Mouse (Mus musculus): ENCODE measurements around the gene Eif3i. TPM values are rescaled to one million over a fixed set of nuclear protein-coding genes. Genes with fewer than 3 reads are reported as not detected.

The Eif3i gene
- polyA plus RNA-seq, 1 experiment: 185 TPM

- peaks cover 12% of the 10 kb centered on the region; the same call in 1 of the 2 replicates for H3K4me1 ChIP-seq (ENCODE audit: control insufficient read depth, insufficient read depth, insufficient read length)
These were observed 20.2 kb upstream of the Eif3i start for GRCm38 (mm10) chr4:129620419-129621282.

DNA sequence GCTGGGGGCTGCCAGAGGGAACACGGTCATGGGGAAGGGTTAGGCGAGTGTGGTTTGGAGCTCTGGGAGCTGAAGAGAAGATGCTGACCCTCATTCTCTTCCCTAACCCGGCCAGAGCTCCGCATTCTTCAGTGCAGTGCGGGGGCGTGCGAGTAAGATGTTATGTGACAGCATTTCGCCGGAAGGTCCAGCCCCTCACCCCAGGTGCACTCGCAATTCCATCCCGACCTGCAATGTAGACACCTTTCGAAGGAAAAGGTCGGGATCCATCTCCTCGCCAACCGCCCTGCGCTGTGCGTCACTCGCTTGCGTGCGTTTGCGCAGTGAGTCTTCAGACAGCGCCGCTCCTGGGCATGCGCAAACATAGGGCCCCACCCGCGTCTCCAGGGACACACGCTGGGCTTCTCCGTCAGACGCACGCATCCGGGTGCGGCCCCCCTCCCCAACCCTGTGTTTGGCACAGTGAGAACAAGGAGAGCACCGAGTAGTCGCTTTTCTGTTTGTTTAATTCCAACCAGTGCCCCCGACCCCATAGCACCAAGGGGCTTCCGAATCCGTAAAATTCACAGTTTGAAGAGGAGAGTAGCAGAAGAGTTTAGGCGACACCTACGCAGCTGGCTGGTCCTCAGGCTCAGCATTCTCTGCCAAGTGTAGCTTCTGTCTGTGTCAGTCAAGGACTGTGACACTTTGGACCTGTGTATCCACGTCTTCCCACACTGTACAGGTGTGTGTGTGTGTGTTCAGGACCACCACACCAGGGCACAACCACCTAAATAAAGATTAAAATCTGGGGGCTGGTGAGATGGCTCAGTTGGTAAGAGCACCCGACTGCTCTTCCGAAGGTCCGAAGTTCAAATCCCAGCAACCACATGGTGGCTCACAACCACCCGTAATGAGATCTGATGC is 18.6 kb upstream of the Eif3i start, which contains the start of gene Iqcc:
Iqcc (minus strand) TSS at position 314 of the 906 bp plus-strand sequence.
- H3K36me3 ChIP-seq (ENCODE audit: control insufficient read depth, insufficient read depth, low read length): no peaks in the 10 kb centered on the region; the same call in 1 of the 2 replicates
- no peaks in the 10 kb centered on the region for H3K27me3 ChIP-seq (ENCODE audit: control insufficient read depth, insufficient read depth, low read length)
- DNase-seq (ENCODE audit: low read depth in 1 of 2, low spot score in 2 of 2): peak; percentile 88 to 97
- 5% methylated on average over 44 of the region's 44 CpGs for WGBS
- H3K27ac ChIP-seq (ENCODE audit: insufficient read depth, low read length): peak within 1 kb of the TSS; percentile 79
- H3K4me3 ChIP-seq (ENCODE audit: extremely low read depth, insufficient read depth, insufficient read length): peak within 1 kb of the TSS; percentile 86
- TF ChIP-seq CTCF (IDR thresholded peaks at IDR 0.05; ENCODE audit: extremely low read depth, insufficient read depth, insufficient read length, insufficient replicate concordance): no peak
- TF ChIP-seq POLR2A (IDR thresholded peaks at IDR 0.05; ENCODE audit: low read depth, low read length): peak; percentile 92
- H3K4me1 ChIP-seq (ENCODE audit: control insufficient read depth, insufficient read depth, insufficient read length): peaks cover 8% of the 10 kb centered on the region; the same call in 1 of the 2 replicates

More at GRCm38 (mm10) chr4:129620419-129621282, 20.2 kb upstream of the Eif3i start:
- H3K4me3 ChIP-seq (ENCODE audit: extremely low read depth, insufficient read depth, insufficient read length): peak overlapping the region; percentile 15; the same call in 1 of the 2 replicates
- H3K27ac ChIP-seq (ENCODE audit: insufficient read depth, low read length): peak overlapping the region; percentile 37
- TF ChIP-seq CTCF (IDR thresholded peaks at IDR 0.05; ENCODE audit: extremely low read depth, insufficient read depth, insufficient read length, insufficient replicate concordance) (no peak), POLR2A (IDR thresholded peaks at IDR 0.05; ENCODE audit: low read depth, low read length) (no peak)
- H3K27me3 ChIP-seq (ENCODE audit: control insufficient read depth, insufficient read depth, low read length): no peaks in the 10 kb centered on the region
- 91% methylated on average over 11 of the region's 11 CpGs for WGBS
- no peak for DNase-seq (ENCODE audit: low read depth in 1 of 2, low spot score in 2 of 2)
- H3K36me3 ChIP-seq (ENCODE audit: control insufficient read depth, insufficient read depth, low read length): no peaks in the 10 kb centered on the region; the same call in 1 of the 2 replicates

- no peak for TF ChIP-seq POLR2A (IDR thresholded peaks at IDR 0.05; ENCODE audit: low read depth, low read length)
- TF ChIP-seq CTCF (IDR thresholded peaks at IDR 0.05; ENCODE audit: extremely low read depth, insufficient read depth, insufficient read length, insufficient replicate concordance): no peak
- no peaks in the 10 kb centered on the region; the same call in 1 of the 2 replicates for H3K36me3 ChIP-seq (ENCODE audit: control insufficient read depth, insufficient read depth, low read length)
- peaks cover 6% of the 10 kb centered on the region; the same call in 1 of the 2 replicates for H3K4me1 ChIP-seq (ENCODE audit: control insufficient read depth, insufficient read depth, insufficient read length)
- H3K27me3 ChIP-seq (ENCODE audit: control insufficient read depth, insufficient read depth, low read length): no peaks in the 10 kb centered on the region
- 94% methylated on average over 5 of the region's 5 CpGs for WGBS
- no peak overlapping the region for H3K4me3 ChIP-seq (ENCODE audit: extremely low read depth, insufficient read depth, insufficient read length)
- H3K27ac ChIP-seq (ENCODE audit: insufficient read depth, low read length): no peak overlapping the region
- no peak for DNase-seq (ENCODE audit: low read depth in 1 of 2, low spot score in 2 of 2)
These were observed 17.6 kb upstream of the Eif3i start for GRCm38 (mm10) chr4:129618031-129618430.

DNA sequence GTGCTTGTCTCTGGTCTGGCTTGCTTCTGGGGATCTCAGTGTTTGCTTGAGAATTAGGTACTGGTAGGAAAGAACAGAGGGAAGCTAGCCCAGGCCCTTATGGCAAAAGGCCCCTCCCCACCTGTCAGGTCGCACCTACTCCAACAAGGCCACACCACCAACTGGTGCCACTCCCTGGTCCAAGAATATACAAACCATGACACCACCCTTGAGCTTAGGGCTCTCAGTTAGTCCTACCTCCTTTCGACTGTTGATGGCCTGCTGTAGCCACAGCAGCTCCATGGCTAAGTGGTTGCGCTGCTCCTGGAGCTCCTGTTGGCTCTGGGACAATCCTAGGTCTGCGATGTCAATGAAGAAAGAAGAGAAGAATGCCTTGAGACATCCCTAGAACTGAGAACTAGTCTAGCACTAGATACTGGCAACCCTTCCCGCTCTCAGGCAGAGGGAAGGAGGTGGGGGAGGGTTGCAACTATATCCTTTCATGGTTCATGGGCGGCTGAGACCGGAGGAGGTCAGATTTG is 16.7 kb upstream of the Eif3i start:
- no peaks in the 10 kb centered on the region; the same call in 1 of the 2 replicates for H3K36me3 ChIP-seq (ENCODE audit: control insufficient read depth, insufficient read depth, low read length)
- no peaks in the 10 kb centered on the region for H3K27me3 ChIP-seq (ENCODE audit: control insufficient read depth, insufficient read depth, low read length)
- H3K4me1 ChIP-seq (ENCODE audit: control insufficient read depth, insufficient read depth, insufficient read length): peaks cover 2% of the 10 kb centered on the region; the same call in 1 of the 2 replicates
- WGBS: 97% methylated on average over 7 of the region's 7 CpGs
- H3K4me3 ChIP-seq (ENCODE audit: extremely low read depth, insufficient read depth, insufficient read length): no peak overlapping the region
- TF ChIP-seq CTCF (IDR thresholded peaks at IDR 0.05; ENCODE audit: extremely low read depth, insufficient read depth, insufficient read length, insufficient replicate concordance) (no peak), POLR2A (IDR thresholded peaks at IDR 0.05; ENCODE audit: low read depth, low read length) (no peak)
- DNase-seq (ENCODE audit: low read depth in 1 of 2, low spot score in 2 of 2): no peak
- H3K27ac ChIP-seq (ENCODE audit: insufficient read depth, low read length): no peak overlapping the region

DNA sequence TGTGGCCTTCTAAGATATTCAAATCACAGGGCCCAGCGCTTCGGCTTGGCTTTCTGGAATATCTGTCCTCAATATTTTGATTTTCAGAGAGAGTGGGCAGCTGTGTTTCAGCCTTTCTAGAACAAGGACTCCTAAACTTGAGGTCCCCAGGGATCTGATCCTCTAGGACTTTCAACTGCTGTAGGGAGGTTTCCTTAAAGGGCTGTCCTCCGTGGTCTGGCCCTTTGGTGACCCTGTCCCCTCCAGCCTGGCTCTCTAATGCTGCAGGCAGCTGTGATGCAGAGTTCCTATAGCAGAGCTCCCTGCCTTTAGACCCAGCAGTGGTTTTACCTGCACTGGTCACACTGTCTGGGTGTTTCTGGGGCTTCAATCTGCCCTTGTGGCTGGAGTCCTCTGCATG is 16.2 kb upstream of the Eif3i start:
- Histone ChIP-seq H3K36me3 (ENCODE audit: control insufficient read depth, insufficient read depth, low read length) (no peaks in the 10 kb centered on the region; the same call in 1 of the 2 replicates), H3K27me3 (ENCODE audit: control insufficient read depth, insufficient read depth, low read length) (no peaks in the 10 kb centered on the region), H3K4me3 (ENCODE audit: extremely low read depth, insufficient read depth, insufficient read length) (no peak overlapping the region), H3K4me1 (ENCODE audit: control insufficient read depth, insufficient read depth, insufficient read length) (peaks cover 2% of the 10 kb centered on the region; the same call in 1 of the 2 replicates), H3K27ac (ENCODE audit: insufficient read depth, low read length) (no peak overlapping the region)
- DNase-seq (ENCODE audit: low read depth in 1 of 2, low spot score in 2 of 2): no peak
- TF ChIP-seq CTCF (IDR thresholded peaks at IDR 0.05; ENCODE audit: extremely low read depth, insufficient read depth, insufficient read length, insufficient replicate concordance): no peak
- no peak for TF ChIP-seq POLR2A (IDR thresholded peaks at IDR 0.05; ENCODE audit: low read depth, low read length)
- WGBS: 94% methylated on average over 3 of the region's 3 CpGs

GRCm38 (mm10) chr4:129615801-129616290 is 15.4 kb upstream of the Eif3i start:
- no peak for DNase-seq (ENCODE audit: low read depth in 1 of 2, low spot score in 2 of 2)

More at GRCm38 (mm10) chr4:129615801-129616290, 15.4 kb upstream of the Eif3i start:
- H3K27me3 ChIP-seq (ENCODE audit: control insufficient read depth, insufficient read depth, low read length): no peaks in the 10 kb centered on the region
- TF ChIP-seq CTCF (IDR thresholded peaks at IDR 0.05; ENCODE audit: extremely low read depth, insufficient read depth, insufficient read length, insufficient replicate concordance): no peak
- no peak for TF ChIP-seq POLR2A (IDR thresholded peaks at IDR 0.05; ENCODE audit: low read depth, low read length)
- no peak overlapping the region for H3K27ac ChIP-seq (ENCODE audit: insufficient read depth, low read length)
- H3K4me1 ChIP-seq (ENCODE audit: control insufficient read depth, insufficient read depth, insufficient read length): peaks cover 2% of the 10 kb centered on the region; the same call in 1 of the 2 replicates
- no peaks in the 10 kb centered on the region; the same call in 1 of the 2 replicates for H3K36me3 ChIP-seq (ENCODE audit: control insufficient read depth, insufficient read depth, low read length)
- no peak overlapping the region for H3K4me3 ChIP-seq (ENCODE audit: extremely low read depth, insufficient read depth, insufficient read length)
- WGBS: 93% methylated on average over 9 of the region's 9 CpGs
